Mouse (Mus musculus) embryonic facial prominence, embryonic 10.5 days (tissue): ENCODE results near the gene Prm3. TPM values are rescaled to one million over a fixed set of nuclear protein-coding genes. Genes with fewer than 3 reads are reported as not detected.

Experiments used
- DNase-seq: peaks from one replicate; pipeline ENCODE4 v3.0.0-alpha.2; 2017; ENCODE audit warnings: low spot score
- H3K27ac ChIP-seq: fragments of 300-500 bp; sonication (generic); replicated peaks from 2 replicates; pipeline ENCODE4 v1.5.1; 2016; ENCODE audit warnings: mild to moderate bottlenecking
- H3K27me3 ChIP-seq: fragments of 300-500 bp; sonication (generic); replicated peaks from 2 replicates; pipeline ENCODE4 v1.6.1; 2016; ENCODE audit warnings: low read depth, mild to moderate bottlenecking; ENCODE audit not compliant: poor library complexity, severe bottlenecking
- H3K36me3 ChIP-seq: fragments of 300-500 bp; sonication (generic); replicated peaks from 2 replicates; pipeline ENCODE4 v1.6.1; 2016; ENCODE audit warnings: mild to moderate bottlenecking, moderate library complexity
- H3K4me1 ChIP-seq: fragments of 300-500 bp; sonication (generic); 2 replicates; pipeline ENCODE4 v1.6.1; 2016
- H3K4me3 ChIP-seq: fragments of 300-500 bp; sonication (generic); 2 replicates; pipeline ENCODE4 v1.5.1; 2016; ENCODE audit warnings: mild to moderate bottlenecking, moderate library complexity
- H3K9me3 ChIP-seq: fragments of 300-500 bp; sonication (generic); 2 replicates; pipeline ENCODE4 v1.6.1; 2016; ENCODE audit warnings: mild to moderate bottlenecking
- WGBS: fragments of 180-500 bp; shearing (Covaris S2); methylation state at CpG from one replicate; pipeline ENCODE4 v1.1.7; 2016; 5-methylcytosine and 5-hydroxymethylcytosine counted together
- polyA plus RNA-seq: library from polyadenylated mRNA; unstranded; fragments of >200 nt; fragmentation: Nextera tagmentation; extraction: Ambion mirVana; gene quantifications from 2 replicates; pipeline ENCODE4 v1.2.1, GENCODE M21; 2016

Gene Prm3
- polyA plus RNA-seq, 1 experiment from 2014 or later, result not detected

GRCm38 (mm10) chr16:10788271-10788670 is 2.4 kb downstream of the Prm3 start, which contains the start of gene Tnp2:
Gene Tnp2 (minus strand): TSS chr16:10788660.
- WGBS, result 53% methylated on average over 16 of the region's 16 CpGs

GRCm38 (mm10) chr16:10787548-10788058 is 3.1 kb downstream of the Prm3 start:
- H3K36me3 ChIP-seq, result no peaks in the 10 kb centered on the region
- H3K27me3 ChIP-seq, result peaks cover 40% of the 10 kb centered on the region
- H3K27ac ChIP-seq, result no peak overlapping the region
- WGBS, result 82% methylated on average over 7 of the region's 7 CpGs
- no peak for DNase-seq
- peaks cover 58% of the 10 kb centered on the region for H3K4me1 ChIP-seq
- H3K9me3 ChIP-seq, result no peaks in the 10 kb centered on the region
- no peak overlapping the region for H3K4me3 ChIP-seq

More at GRCm38 (mm10) chr16:10788271-10788670, 2.4 kb downstream of the Prm3 start, which contains the start of gene Tnp2:
- Histone ChIP-seq H3K36me3 (no peaks in the 10 kb centered on the region), H3K4me1 (peaks cover 51% of the 10 kb centered on the region), H3K27ac (peak within 1 kb of the TSS; percentile 41; the same call in 1 of the 2 replicates), H3K27me3 (peaks cover 33% of the 10 kb centered on the region), H3K9me3 (no peaks in the 10 kb centered on the region), H3K4me3 (no peak within 1 kb of the TSS)
- DNase-seq, result no peak

DNA sequence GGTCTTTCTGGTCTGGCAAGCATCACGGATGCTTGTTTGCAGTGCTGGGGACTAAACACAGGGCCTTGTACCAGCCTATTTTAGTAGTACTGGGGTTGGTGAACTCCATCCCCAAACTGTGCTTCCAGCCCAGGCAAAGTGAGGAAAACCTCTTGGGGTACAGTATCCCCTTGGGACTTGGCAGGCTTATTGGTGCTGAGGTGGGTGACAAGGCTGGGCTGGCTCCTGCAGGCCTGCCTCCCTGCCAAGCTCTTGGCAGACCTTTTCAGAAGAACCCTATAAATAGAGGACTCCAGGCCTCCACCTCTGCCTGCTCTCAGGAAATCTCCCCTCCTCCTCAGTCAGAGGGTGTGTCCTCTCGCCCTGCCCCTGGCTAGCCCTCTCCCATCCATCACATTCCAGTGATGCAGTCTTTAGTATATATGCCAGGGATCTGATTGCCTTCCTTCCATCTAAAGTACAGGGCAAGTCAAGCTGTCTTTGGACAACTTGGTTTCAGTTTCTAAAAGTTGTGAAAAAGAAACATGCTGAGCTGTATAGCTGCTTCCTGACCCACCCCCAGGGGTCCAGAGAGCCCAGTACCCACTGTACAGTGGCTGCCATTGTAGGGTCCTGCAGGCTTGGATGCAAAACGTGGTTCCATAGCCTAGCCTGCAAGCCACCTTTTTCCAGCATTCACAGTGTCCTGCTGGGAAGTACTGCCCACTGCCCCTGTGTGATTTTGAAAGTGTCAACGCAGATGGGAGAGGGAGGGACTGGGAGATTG is 3.7 kb downstream of the Prm3 start:
- H3K27me3 ChIP-seq, result peaks cover 44% of the 10 kb centered on the region
- H3K27ac ChIP-seq, result peak overlapping the region; percentile 60; the same call in 1 of the 2 replicates
- WGBS, result 62% methylated on average over 4 of the region's 4 CpGs
- H3K9me3 ChIP-seq, result no peaks in the 10 kb centered on the region
- no peak for DNase-seq
- no peaks in the 10 kb centered on the region for H3K36me3 ChIP-seq
- no peak overlapping the region for H3K4me3 ChIP-seq
- H3K4me1 ChIP-seq, result peaks cover 64% of the 10 kb centered on the region

- Histone ChIP-seq H3K4me1 (peaks cover 71% of the 10 kb centered on the region), H3K27me3 (peaks cover 40% of the 10 kb centered on the region), H3K4me3 (peak overlapping the region; percentile 78), H3K27ac (peak overlapping the region; percentile 93), H3K9me3 (no peaks in the 10 kb centered on the region), H3K36me3 (no peaks in the 10 kb centered on the region)
- 3% methylated on average over 9 of the region's 9 CpGs for WGBS
- peak; percentile 88 for DNase-seq
Measured at GRCm38 (mm10) chr16:10786288-10786687, 4.4 kb downstream of the Prm3 start.

DNA sequence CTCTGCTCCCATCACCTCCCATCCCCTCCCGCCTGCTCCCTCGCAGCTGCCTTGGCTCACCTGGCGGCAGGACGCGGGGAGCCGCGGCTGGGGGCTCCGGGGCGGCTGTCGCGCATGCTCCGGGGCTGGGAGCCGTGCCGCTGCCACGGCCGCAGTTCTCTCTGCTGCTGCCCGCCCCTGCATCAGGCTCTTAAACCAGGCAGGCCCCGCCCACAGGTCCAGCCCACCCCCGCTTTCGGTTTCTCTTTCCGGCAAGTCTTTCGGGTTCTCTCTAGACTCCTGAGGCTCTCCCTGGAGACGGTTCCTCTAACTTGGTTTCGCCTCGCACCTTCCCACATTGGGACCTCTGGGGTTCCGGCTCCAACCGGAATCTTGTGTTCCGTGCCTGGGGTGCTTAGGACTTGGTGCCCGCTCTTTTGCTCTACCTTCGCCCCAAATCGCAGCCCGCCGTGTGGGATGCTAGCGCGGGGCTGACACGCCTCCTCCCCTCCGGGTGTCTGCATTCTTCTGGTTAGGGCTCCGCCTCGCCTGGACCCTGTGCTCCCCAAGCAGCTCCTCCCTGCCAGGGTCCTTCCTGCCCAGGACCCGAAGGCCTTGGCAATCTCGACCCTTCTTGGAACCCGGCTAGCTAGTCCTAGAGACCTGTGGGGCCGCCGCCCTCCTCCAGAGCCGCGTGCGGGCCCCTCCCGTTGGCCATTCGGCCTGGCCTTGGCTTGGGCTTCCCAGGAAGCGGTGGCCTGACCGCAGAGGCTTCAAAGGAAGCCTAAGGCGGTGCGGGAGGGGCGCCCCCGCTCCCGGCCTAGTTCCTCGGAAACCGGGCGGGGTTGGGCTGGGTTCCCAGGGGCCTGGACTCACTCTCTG is 5.1 kb downstream of the Prm3 start, which contains the start of gene Socs1:
Socs1 (minus strand) TSS at position 166 of the 861 bp plus-strand sequence.
- no peaks in the 10 kb centered on the region for H3K9me3 ChIP-seq
- H3K4me3 ChIP-seq, result peak within 1 kb of the TSS; percentile 78
- H3K27ac ChIP-seq, result peak within 1 kb of the TSS; percentile 93
- under 1% methylated on average over 59 of the region's 59 CpGs for WGBS
- peak; percentile 93 for DNase-seq
- no peaks in the 10 kb centered on the region for H3K36me3 ChIP-seq
- peaks cover 37% of the 10 kb centered on the region for H3K27me3 ChIP-seq
- H3K4me1 ChIP-seq, result peaks cover 77% of the 10 kb centered on the region

DNA sequence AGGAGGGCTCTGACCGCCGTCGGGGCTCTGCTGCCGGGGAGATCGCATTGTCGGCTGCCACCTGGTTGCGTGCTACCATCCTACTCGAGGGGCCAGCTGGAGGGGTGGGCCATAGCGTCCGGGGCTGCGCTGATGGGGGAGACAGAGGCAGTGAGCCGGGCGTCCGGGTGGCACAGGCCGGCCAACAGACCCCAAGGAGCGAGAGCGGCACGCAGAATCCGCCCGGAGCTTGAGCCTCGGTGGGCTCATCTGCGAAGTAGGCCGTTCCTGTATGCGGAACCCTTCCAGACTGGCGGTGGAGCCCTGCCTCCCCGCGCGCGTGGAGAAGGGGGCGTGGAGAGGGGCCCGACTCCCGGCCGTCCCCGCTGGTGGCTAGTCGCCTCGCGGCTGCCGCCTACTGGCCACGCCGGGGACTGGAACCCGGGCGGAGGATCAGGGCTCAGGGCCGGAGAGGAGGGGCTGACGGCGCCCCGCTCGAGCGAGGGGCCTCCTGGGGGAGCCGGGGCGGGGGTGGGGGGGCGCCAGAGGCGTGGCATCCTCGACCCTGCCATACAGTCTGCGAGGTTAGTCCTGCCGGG is 5.8 kb downstream of the Prm3 start:
- under 1% methylated on average over 55 of the region's 55 CpGs for WGBS
- DNase-seq, result peak; percentile 96
- Histone ChIP-seq H3K4me3 (peak overlapping the region; percentile 78), H3K36me3 (no peaks in the 10 kb centered on the region), H3K27me3 (peaks cover 30% of the 10 kb centered on the region), H3K27ac (peak overlapping the region; percentile 93), H3K4me1 (peaks cover 77% of the 10 kb centered on the region), H3K9me3 (no peaks in the 10 kb centered on the region)

DNA sequence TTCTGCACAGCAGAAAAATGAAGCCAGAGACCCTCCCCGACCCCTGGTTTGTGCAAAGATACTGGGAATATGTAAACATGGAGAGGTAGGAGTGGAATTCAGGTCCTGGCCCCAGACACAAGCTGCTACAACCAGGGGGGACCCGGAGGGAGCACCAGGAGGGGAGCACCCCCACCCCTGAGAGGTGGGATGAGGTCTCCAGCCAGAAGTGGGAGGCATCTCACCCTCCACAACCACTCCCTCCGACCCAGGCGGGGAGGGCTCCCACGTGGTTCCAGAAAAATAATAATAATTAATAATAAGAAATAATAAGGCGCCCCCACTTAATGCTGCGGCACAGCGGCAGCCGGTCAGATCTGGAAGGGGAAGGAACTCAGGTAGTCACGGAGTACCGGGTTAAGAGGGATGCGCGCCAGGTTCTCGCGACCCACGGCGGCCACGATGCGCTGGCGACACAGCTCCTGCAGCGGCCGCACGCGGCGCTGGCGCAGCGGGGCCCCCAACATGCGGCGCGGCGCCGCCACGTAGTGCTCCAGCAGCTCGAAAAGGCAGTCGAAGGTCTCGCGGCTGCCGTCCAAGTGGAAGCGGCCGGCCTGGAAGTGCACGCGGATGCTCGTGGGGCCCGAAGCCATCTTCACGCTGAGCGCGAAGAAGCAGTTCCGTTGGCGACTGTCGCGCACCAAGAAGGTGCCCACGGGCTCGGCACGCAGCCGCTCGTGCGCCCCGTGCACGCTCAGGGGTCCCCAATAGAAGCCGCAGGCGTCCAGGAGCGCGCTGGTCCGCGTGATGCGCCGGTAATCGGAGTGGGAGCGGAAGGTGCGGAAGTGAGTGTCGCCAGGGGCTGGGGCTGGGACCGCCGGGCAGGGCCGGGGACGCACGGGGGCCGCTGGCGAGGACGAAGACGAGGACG is 6.6 kb downstream of the Prm3 start:
- peak overlapping the region; percentile 78 for H3K4me3 ChIP-seq
- peaks cover 75% of the 10 kb centered on the region for H3K4me1 ChIP-seq
- H3K36me3 ChIP-seq, result no peaks in the 10 kb centered on the region
- H3K27me3 ChIP-seq, result peaks cover 27% of the 10 kb centered on the region
- H3K27ac ChIP-seq, result peak overlapping the region; percentile 93
- peak; percentile 71 for DNase-seq
- WGBS, result 3% methylated on average over 81 of the region's 81 CpGs
- H3K9me3 ChIP-seq, result no peaks in the 10 kb centered on the region

DNA sequence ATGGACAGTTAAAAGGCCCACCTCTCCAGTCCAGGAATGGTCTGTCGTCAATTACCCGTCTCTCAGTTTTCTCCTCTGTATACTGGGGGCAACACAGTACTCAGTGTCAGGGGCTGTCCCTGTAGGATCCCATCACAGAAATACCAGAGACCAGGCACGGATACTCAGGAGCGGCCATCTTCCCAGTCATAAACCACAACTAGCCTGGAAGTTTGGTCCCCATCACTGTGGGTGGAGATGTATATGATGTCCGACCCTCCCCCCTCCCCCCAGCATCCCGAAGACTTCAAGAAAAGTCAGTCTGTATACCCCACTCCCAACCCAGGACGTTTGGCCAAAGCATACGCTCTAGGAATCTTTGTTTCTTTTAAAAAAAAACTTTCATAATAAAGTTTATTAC is 7.3 kb downstream of the Prm3 start:
- H3K9me3 ChIP-seq, result no peaks in the 10 kb centered on the region
- no peaks in the 10 kb centered on the region for H3K36me3 ChIP-seq
- peak overlapping the region; percentile 78; the same call in 1 of the 2 replicates for H3K4me3 ChIP-seq
- WGBS, result 68% methylated on average over 8 of the region's 8 CpGs
- no peak overlapping the region for H3K27ac ChIP-seq
- H3K4me1 ChIP-seq, result peaks cover 69% of the 10 kb centered on the region
- DNase-seq, result no peak
- H3K27me3 ChIP-seq, result peaks cover 27% of the 10 kb centered on the region

- Histone ChIP-seq H3K9me3 (no peaks in the 10 kb centered on the region), H3K4me3 (no peak overlapping the region), H3K4me1 (peaks cover 65% of the 10 kb centered on the region), H3K27ac (no peak overlapping the region), H3K36me3 (no peaks in the 10 kb centered on the region), H3K27me3 (peaks cover 27% of the 10 kb centered on the region)
- DNase-seq, result no peak
- 48% methylated on average over 1 of the region's 1 CpGs for WGBS
Measured at GRCm38 (mm10) chr16:10783152-10783434, 7.6 kb downstream of the Prm3 start.

- WGBS, result 44% methylated on average over 6 of the region's 6 CpGs
- no peak for DNase-seq
- Histone ChIP-seq H3K36me3 (no peaks in the 10 kb centered on the region), H3K27ac (peak overlapping the region; percentile 62), H3K27me3 (peaks cover 27% of the 10 kb centered on the region), H3K4me1 (peaks cover 64% of the 10 kb centered on the region), H3K4me3 (no peak overlapping the region), H3K9me3 (no peaks in the 10 kb centered on the region)
Measured at GRCm38 (mm10) chr16:10782377-10783151, 8.2 kb downstream of the Prm3 start.

GRCm38 (mm10) chr16:10781862-10782371 is 8.8 kb downstream of the Prm3 start:
- peaks cover 27% of the 10 kb centered on the region for H3K27me3 ChIP-seq
- H3K27ac ChIP-seq, result 0 out of 2 replicates have a peak overlapping the region, but pooled peaks have one; percentile 62
- no peaks in the 10 kb centered on the region for H3K36me3 ChIP-seq
- H3K9me3 ChIP-seq, result no peaks in the 10 kb centered on the region
- H3K4me3 ChIP-seq, result no peak overlapping the region
- 37% methylated on average over 9 of the region's 9 CpGs for WGBS
- H3K4me1 ChIP-seq, result peaks cover 62% of the 10 kb centered on the region
- peak; percentile 55 for DNase-seq
